Mouse (Mus musculus): ENCODE measurements around the gene Dusp2. TPM values are rescaled to one million over a fixed set of nuclear protein-coding genes. Genes with fewer than 3 reads are reported as not detected.

The Dusp2 gene
- polyA plus RNA-seq, 1 experiment, result 1.6 TPM

DNA sequence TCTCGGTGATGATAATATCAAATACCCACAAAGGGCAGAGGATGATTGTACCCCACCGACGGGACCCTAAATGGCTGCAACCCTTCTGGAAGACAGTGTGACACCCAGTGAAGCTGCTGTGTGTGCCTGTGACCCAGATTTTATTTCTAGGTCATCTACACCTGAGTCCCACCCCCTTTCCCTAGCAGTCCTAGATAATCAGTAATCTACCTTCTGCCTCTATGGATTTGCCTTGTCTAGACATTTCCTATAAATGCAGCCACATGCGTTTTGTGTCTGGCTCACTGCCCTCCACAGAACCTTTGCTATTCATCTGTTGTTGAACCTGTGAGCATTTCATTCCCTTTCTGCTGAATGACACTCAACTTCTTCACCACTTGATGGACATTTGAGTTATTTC is 17.9 kb downstream of the Dusp2 start:
- no peaks in the 10 kb centered on the region for H3K4me1 ChIP-seq (ENCODE audit: control insufficient read depth, insufficient read depth, low read length)
- 89% methylated on average over 4 of the region's 4 CpGs for WGBS

DNA sequence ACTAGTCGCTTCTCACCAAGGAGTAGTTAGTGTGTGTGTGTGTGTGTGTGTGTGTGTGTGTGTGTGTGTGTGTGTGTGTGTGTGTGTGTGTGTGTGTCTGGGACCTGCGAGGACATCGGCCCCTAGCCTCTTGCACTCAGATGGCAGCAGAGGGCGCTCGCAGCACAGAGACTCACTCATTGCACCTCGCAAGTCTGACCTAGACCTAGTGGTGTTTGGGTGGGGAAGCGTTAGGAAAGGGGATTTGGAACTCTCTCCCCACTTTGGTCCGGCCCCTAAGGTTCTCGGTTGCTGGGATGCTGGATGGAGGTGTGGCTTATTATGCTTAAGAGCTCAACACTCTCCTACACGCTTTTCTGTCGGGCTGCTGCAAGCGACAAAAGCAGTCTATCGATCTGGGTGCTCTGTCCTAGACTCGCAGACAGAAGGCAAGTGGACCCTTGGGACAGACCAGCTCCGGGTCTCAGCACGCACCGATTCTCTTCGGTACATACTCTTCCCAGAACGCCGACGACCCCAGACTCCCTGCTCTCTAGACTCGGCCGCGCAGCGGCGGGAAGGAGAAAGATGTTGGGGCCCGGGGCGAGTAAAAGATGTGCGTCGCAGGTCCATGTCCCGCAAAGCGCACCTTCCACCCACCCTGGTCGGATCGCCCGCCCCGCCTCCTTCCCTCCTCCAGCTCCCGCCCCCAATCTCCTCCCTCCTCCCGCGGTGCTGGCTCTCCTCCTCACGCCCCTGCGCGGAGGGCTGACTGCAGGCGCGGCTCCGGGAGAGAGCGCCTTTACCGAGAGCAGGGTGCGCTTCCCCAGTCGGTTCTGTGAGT is 26.7 kb downstream of the Dusp2 start, which contains the start of gene Adra2b:
Gene Adra2b, plus strand, starts transcription at position 750 of the 823 bp plus-strand sequence.
- DNase-seq, result peak; percentile 67 to 72
- under 1% methylated on average over 49 of the region's 49 CpGs for WGBS
- peaks cover 3% of the 10 kb centered on the region; the same call in 1 of the 2 replicates for H3K27me3 ChIP-seq (ENCODE audit: control insufficient read depth, insufficient read depth, low read length)
- no peak for TF ChIP-seq POLR2A (IDR thresholded peaks at IDR 0.05; ENCODE audit: borderline replicate concordance, insufficient read depth, low read length)
- peak; percentile 84 for TF ChIP-seq CTCF (IDR thresholded peaks at IDR 0.05; ENCODE audit: borderline replicate concordance, insufficient read depth, low read depth, low read length)
- no peak within 1 kb of the TSS for H3K27ac ChIP-seq (ENCODE audit: insufficient read depth, low read length)
- H3K4me1 ChIP-seq (ENCODE audit: control insufficient read depth, insufficient read depth, low read length), result no peaks in the 10 kb centered on the region; the same call in 1 of the 2 replicates
- peak within 1 kb of the TSS; percentile 9 for H3K4me3 ChIP-seq (replicated peaks; ENCODE audit: insufficient read depth, low read depth, low read length)

More for the DNA sequence above, 17.9 kb downstream of the Dusp2 start:
- no peak overlapping the region for H3K4me3 ChIP-seq (replicated peaks; ENCODE audit: insufficient read depth, low read depth, low read length)
- DNase-seq, result no peak
- no peaks in the 10 kb centered on the region for H3K27me3 ChIP-seq (ENCODE audit: control insufficient read depth, insufficient read depth, low read length)
- H3K27ac ChIP-seq (ENCODE audit: insufficient read depth, low read length), result no peak overlapping the region
- TF ChIP-seq CTCF (IDR thresholded peaks at IDR 0.05; ENCODE audit: borderline replicate concordance, insufficient read depth, low read depth, low read length) (no peak), POLR2A (IDR thresholded peaks at IDR 0.05; ENCODE audit: borderline replicate concordance, insufficient read depth, low read length) (no peak)

DNA sequence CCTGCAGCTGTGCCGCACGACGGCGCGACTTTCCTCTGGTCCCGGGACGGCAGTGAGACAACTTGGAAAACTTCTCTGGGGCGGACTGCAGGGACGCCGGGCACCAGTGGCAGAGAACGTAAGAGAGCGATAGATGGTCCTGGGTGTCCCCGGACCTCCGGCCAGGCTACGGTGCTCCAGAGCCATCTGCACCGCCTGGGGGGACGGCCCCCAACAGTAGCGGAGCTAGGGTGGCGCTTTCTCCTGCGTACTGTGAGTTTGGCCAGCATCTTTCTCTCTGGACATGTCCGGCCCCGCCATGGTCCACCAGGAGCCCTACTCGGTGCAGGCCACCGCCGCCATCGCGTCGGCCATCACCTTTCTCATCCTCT is 27.3 kb downstream of the Dusp2 start:
- Histone ChIP-seq H3K27me3 (ENCODE audit: control insufficient read depth, insufficient read depth, low read length) (peaks cover 3% of the 10 kb centered on the region; the same call in 1 of the 2 replicates), H3K4me3 (replicated peaks; ENCODE audit: insufficient read depth, low read depth, low read length) (no peak overlapping the region), H3K4me1 (ENCODE audit: control insufficient read depth, insufficient read depth, low read length) (no peaks in the 10 kb centered on the region; the same call in 1 of the 2 replicates), H3K27ac (ENCODE audit: insufficient read depth, low read length) (no peak overlapping the region)
- no peak for DNase-seq
- TF ChIP-seq POLR2A (IDR thresholded peaks at IDR 0.05; ENCODE audit: borderline replicate concordance, insufficient read depth, low read length) (no peak), CTCF (IDR thresholded peaks at IDR 0.05; ENCODE audit: borderline replicate concordance, insufficient read depth, low read depth, low read length) (no peak)
- 0% methylated on average over 28 of the region's 28 CpGs for WGBS

DNA sequence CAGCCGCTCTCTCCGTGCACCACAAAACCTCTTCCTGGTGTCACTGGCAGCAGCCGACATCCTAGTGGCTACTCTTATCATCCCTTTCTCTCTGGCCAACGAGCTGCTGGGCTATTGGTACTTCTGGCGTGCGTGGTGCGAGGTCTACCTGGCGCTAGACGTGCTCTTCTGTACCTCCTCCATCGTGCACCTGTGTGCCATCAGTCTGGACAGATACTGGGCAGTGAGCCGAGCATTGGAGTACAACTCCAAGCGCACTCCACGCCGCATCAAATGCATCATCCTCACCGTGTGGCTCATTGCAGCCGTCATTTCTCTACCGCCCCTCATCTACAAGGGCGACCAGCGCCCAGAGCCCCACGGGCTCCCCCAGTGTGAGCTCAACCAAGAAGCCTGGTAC is 27.7 kb downstream of the Dusp2 start:
- H3K27ac ChIP-seq (ENCODE audit: insufficient read depth, low read length), result no peak overlapping the region
- no peak for TF ChIP-seq POLR2A (IDR thresholded peaks at IDR 0.05; ENCODE audit: borderline replicate concordance, insufficient read depth, low read length)
- no peak for DNase-seq
- H3K4me1 ChIP-seq (ENCODE audit: control insufficient read depth, insufficient read depth, low read length), result no peaks in the 10 kb centered on the region; the same call in 1 of the 2 replicates
- H3K27me3 ChIP-seq (ENCODE audit: control insufficient read depth, insufficient read depth, low read length), result peaks cover 3% of the 10 kb centered on the region; the same call in 1 of the 2 replicates
- peak overlapping the region; percentile 9 for H3K4me3 ChIP-seq (replicated peaks; ENCODE audit: insufficient read depth, low read depth, low read length)
- WGBS, result 1% methylated on average over 20 of the region's 20 CpGs

DNA sequence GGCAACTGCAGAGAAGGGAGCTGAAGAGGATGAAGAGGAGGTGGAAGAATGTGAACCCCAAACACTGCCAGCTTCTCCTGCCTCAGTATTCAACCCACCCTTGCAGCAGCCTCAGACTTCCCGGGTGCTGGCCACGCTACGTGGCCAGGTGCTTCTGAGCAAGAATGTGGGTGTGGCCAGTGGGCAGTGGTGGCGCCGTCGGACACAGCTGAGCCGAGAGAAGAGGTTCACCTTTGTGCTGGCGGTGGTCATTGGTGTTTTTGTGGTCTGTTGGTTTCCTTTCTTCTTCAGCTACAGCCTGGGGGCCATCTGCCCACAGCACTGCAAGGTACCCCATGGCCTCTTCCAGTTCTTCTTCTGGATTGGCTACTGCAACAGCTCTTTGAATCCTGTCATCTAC is 28.5 kb downstream of the Dusp2 start:
- TF ChIP-seq CTCF (IDR thresholded peaks at IDR 0.05; ENCODE audit: borderline replicate concordance, insufficient read depth, low read depth, low read length), result no peak
- TF ChIP-seq POLR2A (IDR thresholded peaks at IDR 0.05; ENCODE audit: borderline replicate concordance, insufficient read depth, low read length), result no peak
- no peak overlapping the region for H3K27ac ChIP-seq (ENCODE audit: insufficient read depth, low read length)
- H3K27me3 ChIP-seq (ENCODE audit: control insufficient read depth, insufficient read depth, low read length), result peaks cover 3% of the 10 kb centered on the region; the same call in 1 of the 2 replicates
- H3K4me3 ChIP-seq (replicated peaks; ENCODE audit: insufficient read depth, low read depth, low read length), result no peak overlapping the region
- 17% methylated on average over 8 of the region's 8 CpGs for WGBS
- DNase-seq, result no peak
- no peaks in the 10 kb centered on the region; the same call in 1 of the 2 replicates for H3K4me1 ChIP-seq (ENCODE audit: control insufficient read depth, insufficient read depth, low read length)

DNA sequence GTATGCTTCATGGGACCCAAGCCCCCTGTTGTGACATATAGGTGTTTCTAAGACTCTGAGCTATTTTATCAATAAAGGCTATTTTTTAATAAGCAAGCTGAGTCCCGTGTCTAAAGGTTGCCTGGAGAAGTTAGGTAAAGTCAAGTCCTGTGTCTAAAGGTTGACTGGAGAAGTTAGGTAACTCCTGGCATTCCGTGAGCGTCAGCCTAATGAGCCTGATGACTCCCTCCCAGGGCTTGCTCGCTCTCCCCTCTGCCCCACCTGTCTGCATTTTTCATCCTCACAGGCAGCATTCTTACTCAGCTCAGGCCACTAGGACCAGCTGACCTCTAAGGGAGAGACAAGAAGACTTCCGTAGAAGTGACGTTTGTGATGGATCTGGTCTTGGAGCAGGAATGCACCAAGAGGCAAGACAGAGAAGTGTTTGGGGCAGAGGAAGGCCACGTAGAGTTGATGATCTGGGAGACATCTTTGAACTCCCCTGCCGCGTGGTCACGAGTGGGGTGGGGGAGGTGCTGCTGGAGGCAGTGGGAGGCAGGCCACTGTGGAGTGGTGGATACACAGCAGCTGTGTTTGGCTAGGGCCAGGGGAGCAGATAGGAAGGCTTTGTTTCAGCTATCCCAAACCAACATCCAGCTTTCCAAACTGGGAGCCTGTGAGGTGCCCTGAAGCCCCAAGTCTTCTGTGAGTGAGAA is 31.3 kb downstream of the Dusp2 start:
- no peaks in the 10 kb centered on the region; the same call in 1 of the 2 replicates for H3K4me1 ChIP-seq (ENCODE audit: control insufficient read depth, insufficient read depth, low read length)
- WGBS, result 68% methylated on average over 10 of the region's 10 CpGs
- peaks cover 3% of the 10 kb centered on the region; the same call in 1 of the 2 replicates for H3K27me3 ChIP-seq (ENCODE audit: control insufficient read depth, insufficient read depth, low read length)
- H3K4me3 ChIP-seq (replicated peaks; ENCODE audit: insufficient read depth, low read depth, low read length), result no peak overlapping the region
- no peak overlapping the region for H3K27ac ChIP-seq (ENCODE audit: insufficient read depth, low read length)
- no peak for DNase-seq
- TF ChIP-seq CTCF (IDR thresholded peaks at IDR 0.05; ENCODE audit: borderline replicate concordance, insufficient read depth, low read depth, low read length) (no peak), POLR2A (IDR thresholded peaks at IDR 0.05; ENCODE audit: borderline replicate concordance, insufficient read depth, low read length) (no peak)

DNA sequence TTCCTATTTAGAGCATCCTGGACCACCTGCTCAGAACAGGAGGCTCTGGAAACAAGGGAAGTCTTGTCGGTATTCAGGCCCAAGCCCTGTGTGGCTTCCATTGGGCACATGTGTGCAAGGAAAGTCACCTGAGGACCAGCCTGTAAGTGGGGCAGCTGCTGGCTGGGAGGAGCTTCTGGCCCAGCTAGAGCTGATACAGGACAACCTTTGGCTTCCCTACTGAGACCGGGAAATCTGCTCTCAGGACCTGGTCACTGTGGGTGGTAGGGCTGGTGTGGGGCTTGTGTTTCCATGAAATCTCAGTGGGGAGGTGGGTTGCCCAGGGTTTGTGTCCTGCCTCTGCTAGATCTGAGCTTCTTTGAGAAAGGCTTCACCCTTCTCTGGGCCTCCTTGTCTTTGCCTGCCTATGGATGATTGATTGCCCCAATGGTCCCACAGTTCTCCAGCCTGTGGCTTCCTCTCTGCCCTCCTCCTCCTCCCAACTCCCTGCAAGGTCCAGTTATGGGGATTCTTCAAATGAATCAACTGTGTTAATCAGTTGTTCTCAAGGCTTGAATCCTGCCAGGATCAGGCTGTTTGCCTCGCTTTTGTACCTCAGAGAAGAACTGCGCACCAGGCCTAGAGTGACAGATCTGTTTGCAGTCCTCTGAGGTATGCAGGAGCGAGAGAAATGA is 33.9 kb downstream of the Dusp2 start:
- Histone ChIP-seq H3K27me3 (ENCODE audit: control insufficient read depth, insufficient read depth, low read length) (no peaks in the 10 kb centered on the region), H3K4me1 (ENCODE audit: control insufficient read depth, insufficient read depth, low read length) (no peaks in the 10 kb centered on the region), H3K4me3 (replicated peaks; ENCODE audit: insufficient read depth, low read depth, low read length) (no peak overlapping the region), H3K27ac (ENCODE audit: insufficient read depth, low read length) (no peak overlapping the region)
- WGBS, result 73% methylated on average over 5 of the region's 5 CpGs
- no peak for DNase-seq
- TF ChIP-seq POLR2A (IDR thresholded peaks at IDR 0.05; ENCODE audit: borderline replicate concordance, insufficient read depth, low read length), result no peak
- TF ChIP-seq CTCF (IDR thresholded peaks at IDR 0.05; ENCODE audit: borderline replicate concordance, insufficient read depth, low read depth, low read length), result no peak
